Mouse (Mus musculus) neural tube, embryonic 14.5 days (tissue): ENCODE results near the gene Arhgap25. TPM values are rescaled to one million over a fixed set of nuclear protein-coding genes. Genes with fewer than 3 reads are reported as not detected.
A peak's percentile ranks its signal among the peaks of the same experiment; 100 is the strongest.

Experiments
- ATAC-seq: fragments of 200-750 bp; cut with Nextera tagmentation; 2 replicates; pipeline ENCODE4 v1.8.0; 2017; ENCODE audit warnings: low read depth, mild to moderate bottlenecking, moderate TSS enrichment, moderate library complexity
- H3K27ac ChIP-seq: fragments of 300-500 bp; sonication (generic); 2 replicates; pipeline ENCODE4 v1.5.1; 2014; ENCODE audit warnings: low read depth, mild to moderate bottlenecking, control low read depth, low read length, moderate library complexity, mixed read lengths
- H3K27me3 ChIP-seq: fragments of 300-500 bp; sonication (generic); 2 replicates; pipeline ENCODE4 v1.6.1; 2014; ENCODE audit warnings: low read length; ENCODE audit not compliant: control insufficient read depth, insufficient read depth
- H3K36me3 ChIP-seq: fragments of 300-500 bp; sonication (generic); 2 replicates; pipeline ENCODE4 v1.6.1; 2014; ENCODE audit warnings: low read length, mixed read lengths; ENCODE audit not compliant: control insufficient read depth, insufficient read depth
- H3K4me1 ChIP-seq: fragments of 300-500 bp; sonication (generic); 2 replicates; pipeline ENCODE4 v1.6.1; 2014; ENCODE audit warnings: low read length; ENCODE audit not compliant: control insufficient read depth, insufficient read depth
- H3K4me2 ChIP-seq: fragments of 300-500 bp; sonication (generic); 2 replicates; pipeline ENCODE4 v1.6.1; 2014; ENCODE audit warnings: mild to moderate bottlenecking, low read depth, low read length, control low read depth
- H3K4me3 ChIP-seq: fragments of 300-500 bp; sonication (generic); 2 replicates; pipeline ENCODE4 v1.5.1; 2014; ENCODE audit warnings: low read depth, low read length, control low read depth, mixed read lengths
- H3K9ac ChIP-seq: fragments of 300-500 bp; sonication (generic); replicated peaks from 2 replicates; pipeline ENCODE4 v1.6.1; 2014; ENCODE audit warnings: low read depth, mild to moderate bottlenecking, control low read depth, low read length, mixed read lengths
- H3K9me3 ChIP-seq: fragments of 300-500 bp; sonication (generic); 2 replicates; pipeline ENCODE4 v1.6.1; 2016; ENCODE audit warnings: low read length; ENCODE audit not compliant: control insufficient read depth
- WGBS: fragments of 180-500 bp; shearing (Covaris S2); extraction: QIAGEN DNeasy Blood & Tissue Kit; methylation state at CpG from one replicate; pipeline ENCODE4 v1.1.7; 2014; 5-methylcytosine and 5-hydroxymethylcytosine counted together
- polyA plus RNA-seq: library from polyadenylated mRNA; unstranded; fragments of >200 nt; fragmentation: Nextera tagmentation; extraction: Ambion mirVana; gene quantifications from 2 replicates; pipeline ENCODE4 v1.2.1, GENCODE M21; 2014

The Arhgap25 gene
- polyA plus RNA-seq, 1 experiment from 2014 or later = 2.3 TPM

- Histone ChIP-seq H3K4me3 (no peak overlapping the region), H3K9me3 (no peaks in the 10 kb centered on the region), H3K36me3 (no peaks in the 10 kb centered on the region), H3K4me2 (no peak overlapping the region), H3K27me3 (no peaks in the 10 kb centered on the region), H3K4me1 (no peaks in the 10 kb centered on the region), H3K9ac (no peak overlapping the region), H3K27ac (no peak overlapping the region)
- no peak for ATAC-seq
- whole genome bisulfite sequencing = 77% methylated on average over 5 of the region's 5 CpGs
Measured at GRCm38 (mm10) chr6:87426954-87427353, 106.1 kb downstream of the Arhgap25 start.

GRCm38 (mm10) chr6:87424037-87424816 is 108.8 kb downstream of the Arhgap25 start:
- 49% methylated on average over 19 of the region's 19 CpGs for WGBS
- peak overlapping the region; percentile 21; the same call in 1 of the 2 replicates for H3K4me2 ChIP-seq
- no peaks in the 10 kb centered on the region for H3K27me3 ChIP-seq
- H3K27ac ChIP-seq = no peak overlapping the region
- no peak; the same call in 1 of the 2 replicates for ATAC-seq
- H3K36me3 ChIP-seq = no peaks in the 10 kb centered on the region
- no peak overlapping the region for H3K9ac ChIP-seq
- no peaks in the 10 kb centered on the region for H3K9me3 ChIP-seq
- H3K4me1 ChIP-seq = no peaks in the 10 kb centered on the region
- H3K4me3 ChIP-seq = no peak overlapping the region

- H3K9ac ChIP-seq = no peak overlapping the region
- WGBS = 83% methylated on average over 7 of the region's 7 CpGs
- H3K27me3 ChIP-seq = no peaks in the 10 kb centered on the region
- H3K27ac ChIP-seq = no peak overlapping the region
- H3K4me3 ChIP-seq = no peak overlapping the region
- H3K36me3 ChIP-seq = no peaks in the 10 kb centered on the region
- H3K4me2 ChIP-seq = no peak overlapping the region
- no peaks in the 10 kb centered on the region for H3K9me3 ChIP-seq
- no peaks in the 10 kb centered on the region for H3K4me1 ChIP-seq
- no peak for ATAC-seq
Measured at GRCm38 (mm10) chr6:87422304-87422703, 110.8 kb downstream of the Arhgap25 start.

GRCm38 (mm10) chr6:87412011-87412410 is 121.0 kb downstream of the Arhgap25 start:
- no peaks in the 10 kb centered on the region for H3K4me1 ChIP-seq

More at GRCm38 (mm10) chr6:87412011-87412410, 121.0 kb downstream of the Arhgap25 start:
- Histone ChIP-seq H3K4me2 (no peak overlapping the region), H3K36me3 (no peaks in the 10 kb centered on the region), H3K9me3 (no peaks in the 10 kb centered on the region), H3K27ac (no peak overlapping the region), H3K9ac (no peak overlapping the region), H3K27me3 (no peaks in the 10 kb centered on the region), H3K4me3 (no peak overlapping the region)
- WGBS = 11% methylated on average over 3 of the region's 3 CpGs
- ATAC-seq = peak; percentile 58; the same call in 1 of the 2 replicates

Other genes with a start within 250 kb of the Arhgap25 start
- 6.3 and 6.5 TPM in 2 replicates for gene Antxr1, start 197.4 kb downstream of the Arhgap25 start, polyA plus RNA-seq
- not detected in 2 replicates for gene Gkn1, start 182.3 kb downstream of the Arhgap25 start, polyA plus RNA-seq
- not detected in 2 replicates for gene Gkn2, start 159.9 kb downstream of the Arhgap25 start, polyA plus RNA-seq
- 0.42 TPM in 1 of 2 replicates, not detected in the other for gene Gkn3, start 144.3 kb downstream of the Arhgap25 start, polyA plus RNA-seq
- not detected in 2 replicates for gene Bmp10, start 104.3 kb downstream of the Arhgap25 start, polyA plus RNA-seq
- 3.2 and 4.7 TPM in 2 replicates for gene Prokr1, start 57.5 kb upstream of the Arhgap25 start, polyA plus RNA-seq
- gene Aplf, start 138.9 kb upstream of the Arhgap25 start, polyA plus RNA-seq = 9.7 and 10.2 TPM in 2 replicates
- gene Efcc1, start 197.6 kb upstream of the Arhgap25 start, polyA plus RNA-seq = 4.6 TPM in 2 replicates
- 0.32 and 0.73 TPM in 2 replicates for gene Gp9, start 244.8 kb upstream of the Arhgap25 start, polyA plus RNA-seq